Mouse (Mus musculus) stomach, postnatal 0 days (tissue): ENCODE measurements around the gene Fut1.

Experiments
- CTCF ChIP-seq: IDR thresholded peaks from 2 replicates; pipeline ENCODE4 v1.5.1; 2016; ENCODE audit warnings: antibody characterized with exemption, low read depth, mild to moderate bottlenecking, moderate library complexity
- EP300 ChIP-seq: optimal IDR thresholded peaks from 2 replicates; pipeline ENCODE3; 2016; ENCODE audit warnings: antibody characterized with exemption

- TF ChIP-seq CTCF: no peak
- no peak for TF ChIP-seq EP300
Measured at GRCm38 (mm10) chr7:45630064-45630907, 13.2 kb downstream of the Fut1 start.
